Mouse (Mus musculus): ENCODE results near the gene Kif18b. TPM values are rescaled to one million over a fixed set of nuclear protein-coding genes. Genes with fewer than 3 reads are reported as not detected.
A peak's percentile ranks its signal among the peaks of the same experiment; 100 is the strongest.

Gene Kif18b
- total RNA-seq, 2 experiments from 2014 or later = 0.44 to 0.50 TPM

- DNase-seq (ENCODE audit: low spot score) = no peak
- intact Hi-C loops (cut with DNase I) = no loop called here
Measured at GRCm38 (mm10) chr11:102887433-102887832, 37.5 kb downstream of the Kif18b start.

GRCm38 (mm10) chr11:102884616-102885219, 40.2 kb downstream of the Kif18b start, which contains the start of gene Fam187a:
Gene Fam187a, plus strand, starts transcription at chr11:102885169.
- DNase-seq (ENCODE audit: low spot score) = no peak
- intact Hi-C loops (cut with DNase I) = no loop called here

- DNase-seq (ENCODE audit: low spot score) = no peak
- intact Hi-C loops (cut with DNase I) = no loop called here
Measured at GRCm38 (mm10) chr11:102881314-102882198, 43.4 kb downstream of the Kif18b start.

- DNase-seq (ENCODE audit: low spot score) = peak; percentile 79
- intact Hi-C loops (cut with DNase I) = no loop called here
Measured at GRCm38 (mm10) chr11:102880585-102881313, 44.2 kb downstream of the Kif18b start, which contains the start of the genes Eftud2 and Ccdc103. Gene Eftud2, minus strand, starts transcription at chr11:102880985. Gene Ccdc103, plus strand, starts transcription at chr11:102881204.

GRCm38 (mm10) chr11:102879558-102879957, 45.4 kb downstream of the Kif18b start:
- no peak for DNase-seq (ENCODE audit: low spot score)
- intact Hi-C loops (cut with DNase I) = no loop called here

GRCm38 (mm10) chr11:102874801-102875334, 50.1 kb downstream of the Kif18b start:
- intact Hi-C loops (cut with DNase I) = no loop called here
- DNase-seq (ENCODE audit: low spot score) = no peak

- no peak for DNase-seq (ENCODE audit: low spot score)
- intact Hi-C loops (cut with DNase I) = loop anchor here (1.0 kb wide), 1 partner anchor 90 kb away; no protein-coding TSS in a partner anchor
Measured at GRCm38 (mm10) chr11:102864272-102864671, 60.7 kb downstream of the Kif18b start.

GRCm38 (mm10) chr11:102859933-102860332, 65.0 kb downstream of the Kif18b start:
- intact Hi-C loops (cut with DNase I) = no loop called here
- no peak for DNase-seq (ENCODE audit: low spot score)

- DNase-seq (ENCODE audit: low spot score) = no peak
- intact Hi-C loops (cut with DNase I) = no loop called here
Measured at GRCm38 (mm10) chr11:102858951-102859350, 66.0 kb downstream of the Kif18b start.

- intact Hi-C loops (cut with DNase I) = no loop called here
- DNase-seq (ENCODE audit: low spot score) = no peak
Measured at GRCm38 (mm10) chr11:102855941-102856340, 69.0 kb downstream of the Kif18b start.

Other genes with a start within 250 kb of the Kif18b start
- 10 to 100 TPM; 21.2 to 22.8 TPM for gene Ccdc43, start 227.3 kb downstream of the Kif18b start, total RNA-seq (2021)
- 1 to 10 TPM; 3.8 to 4.1 TPM for gene Adam11, start 163.7 kb downstream of the Kif18b start, total RNA-seq (2021)
- 10 to 100 TPM; 27.4 to 29.2 TPM for gene Gjc1, start 105.4 kb downstream of the Kif18b start, total RNA-seq (2021)
- 10 to 100 TPM; 11.6 to 17.6 TPM for gene Higd1b, start 89.3 kb downstream of the Kif18b start, total RNA-seq (2021)
- 10 to 100 TPM; 34.6 to 36.1 TPM for gene Eftud2, start 44.1 kb downstream of the Kif18b start, total RNA-seq (2021)
- gene Ccdc103, start 43.9 kb downstream of the Kif18b start, total RNA-seq (2021) = not detected
- gene Fam187a, start 40.0 kb downstream of the Kif18b start, total RNA-seq (2021) = not detected
- gene Gfap, start 24.2 kb downstream of the Kif18b start, total RNA-seq (2021) = under 1 TPM; 0.13 to 0.31 TPM
- not detected for gene C1ql1, start 21.6 kb upstream of the Kif18b start, total RNA-seq (2021)
- gene Nmt1, start 103.1 kb upstream of the Kif18b start, total RNA-seq (2021) = 10 to 100 TPM; 65.2 to 66.1 TPM
- gene Dcakd, start 103.2 kb upstream of the Kif18b start, total RNA-seq (2021) = 10 to 100 TPM; 83.5 to 84.3 TPM
- gene Plcd3, start 176.5 kb upstream of the Kif18b start, total RNA-seq (2021) = 10 to 100 TPM; 14.7 to 16.3 TPM
- 10 to 100 TPM; 36.7 to 39.0 TPM for gene Acbd4, start 176.6 kb upstream of the Kif18b start, total RNA-seq (2021)
- gene Hexim1, start 191.1 kb upstream of the Kif18b start, total RNA-seq (2021) = 10 to 100 TPM; 17.5 to 18.8 TPM
- gene Hexim2, start 207.3 kb upstream of the Kif18b start, total RNA-seq (2021) = 1 to 10 TPM; 1.3 to 2.3 TPM
- 10 to 100 TPM; 15.1 to 18.2 TPM for gene Fmnl1, start 246.0 kb upstream of the Kif18b start, total RNA-seq (2021)

Data from heart, postnatal 25 days (tissue).